Mouse (Mus musculus) small intestine, adult 2 months (tissue): ENCODE measurements around the gene Grsf1.

Source experiments
- CTCF ChIP-seq: fragments of 200-500 bp; IDR thresholded peaks from 2 replicates; pipeline ENCODE4 v1.5.1; 2012; ENCODE audit warnings: low read depth, mild to moderate bottlenecking, control low read depth, inconsistent platforms, low read length, moderate library complexity, mixed read lengths; ENCODE audit not compliant: insufficient replicate concordance, insufficient read length; ENCODE audit errors: extremely low read depth
- POLR2A ChIP-seq: fragments of 200-500 bp; IDR thresholded peaks from 2 replicates; pipeline ENCODE4 v1.6.1; 2012; ENCODE audit warnings: low read depth, mild to moderate bottlenecking, control low read depth, inconsistent platforms, low read length, moderate library complexity

GRCm38 (mm10) chr5:88627545-88627944 lies 48.4 kb downstream of the Grsf1 start:
- TF ChIP-seq CTCF, result no peak
- TF ChIP-seq POLR2A, result no peak
